Mouse (Mus musculus): Measurements from ENCODE around the gene Syt14.

GRCm38 (mm10) chr1:192853988-192854818 lies 181.4 kb downstream of the Syt14 start:
- no peak for TF ChIP-seq POLR2A (IDR thresholded peaks at IDR 0.05; ENCODE audit: insufficient read length, low read depth)
- no peak for TF ChIP-seq E2F4 (IDR thresholded peaks at IDR 0.05; ENCODE audit: insufficient read depth)
- no peak for TF ChIP-seq MAX (IDR thresholded peaks at IDR 0.05; ENCODE audit: low read depth)
- TF ChIP-seq USF1 (IDR thresholded peaks at IDR 0.05; ENCODE audit: low read depth), result no peak
- TF ChIP-seq CEBPB (IDR thresholded peaks at IDR 0.05; ENCODE audit: insufficient read depth, poor library complexity, severe bottlenecking), result no peak
- no peak for TF ChIP-seq POLR2AphosphoS2 (IDR thresholded peaks at IDR 0.05; ENCODE audit: insufficient read length, low read depth)
- peak in 1 of 3 experiments; percentile 0 for TF ChIP-seq MYOD1 (IDR thresholded peaks at IDR 0.05; ENCODE audit: control insufficient read depth in 1 of 3, insufficient read length in 2 of 3, low read depth in 2 of 3)
- TF ChIP-seq TCF12 (IDR thresholded peaks at IDR 0.05; ENCODE audit: insufficient read depth, poor library complexity, severe bottlenecking), result no peak
